Mouse (Mus musculus) central nervous system, embryonic 14 days (tissue): ENCODE results near the gene Gm29427. TPM values are rescaled to one million over a fixed set of nuclear protein-coding genes. Genes with fewer than 3 reads are reported as not detected.

Source experiments
- polyA plus RNA-seq: library from polyadenylated mRNA; depleted of rRNA; stranded (reverse); fragments of >200 nt; gene quantifications from 2 replicates; pipeline ENCODE4 v1.2.3, GENCODE M21; 2012; rRNA removed

Gm29427 gene
- polyA plus RNA-seq = 0.05 and 0.06 TPM in 2 replicates

GRCm38 (mm10) chr1:130715561-130716217, at the start of gene Gm29427:
Gene Gm29427 (minus strand): TSS chr1:130715799.

DNA sequence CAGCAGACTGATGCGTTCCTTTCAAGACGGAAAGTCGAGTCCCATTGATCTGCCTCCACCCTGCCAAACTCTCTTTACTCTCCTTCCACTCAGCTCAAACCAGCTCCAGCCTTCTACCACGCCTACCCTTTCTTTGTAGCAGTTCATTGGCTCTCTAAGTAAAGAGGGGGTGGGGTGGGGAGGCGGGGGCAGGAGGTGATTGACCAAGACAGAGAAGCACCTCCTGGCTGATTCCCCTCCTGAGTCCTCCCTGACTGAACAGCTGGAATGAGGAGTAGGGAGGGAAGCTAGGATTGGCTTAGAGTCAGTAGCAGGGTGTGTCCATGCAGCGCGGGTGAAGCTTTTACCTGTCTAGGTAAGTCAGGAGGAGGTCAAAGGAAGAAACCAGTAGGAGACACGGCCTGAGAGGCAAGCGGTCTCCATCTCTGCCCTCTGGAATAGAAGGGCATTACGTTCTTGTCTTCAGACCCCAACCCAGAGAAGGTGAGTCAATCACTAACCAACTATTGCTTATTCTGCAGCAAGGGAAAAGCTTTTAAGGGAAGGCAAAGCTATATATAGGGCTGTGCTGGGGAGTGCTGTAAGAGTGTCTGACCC, 16.2 kb upstream of the Gm29427 start, which contains the start of gene AA986860:
AA986860 (plus strand) TSS at position 236 of the 597 bp plus-strand sequence.

DNA sequence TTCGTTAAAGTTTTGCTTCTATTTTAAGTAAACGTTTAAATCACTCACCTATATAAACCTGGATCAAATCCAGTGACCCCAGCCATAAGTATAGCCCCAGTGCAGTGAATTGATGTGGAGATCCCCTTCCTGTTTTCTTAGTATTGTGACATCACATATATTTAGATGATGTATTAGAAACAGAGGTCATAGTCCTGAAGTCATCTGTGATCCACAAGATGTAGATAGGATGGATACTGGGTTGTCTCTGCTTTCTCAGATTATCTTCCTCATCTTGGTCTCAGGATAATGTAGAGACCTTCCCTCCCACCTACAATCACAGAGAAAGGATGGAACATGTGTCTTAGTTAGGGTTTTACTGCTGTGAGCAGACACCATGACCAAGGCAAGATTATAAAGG, 13.6 kb upstream of the Gm29427 start, which contains the start of gene Pfkfb2:
Pfkfb2 (minus strand) TSS at position 101 of the 400 bp plus-strand sequence.

DNA sequence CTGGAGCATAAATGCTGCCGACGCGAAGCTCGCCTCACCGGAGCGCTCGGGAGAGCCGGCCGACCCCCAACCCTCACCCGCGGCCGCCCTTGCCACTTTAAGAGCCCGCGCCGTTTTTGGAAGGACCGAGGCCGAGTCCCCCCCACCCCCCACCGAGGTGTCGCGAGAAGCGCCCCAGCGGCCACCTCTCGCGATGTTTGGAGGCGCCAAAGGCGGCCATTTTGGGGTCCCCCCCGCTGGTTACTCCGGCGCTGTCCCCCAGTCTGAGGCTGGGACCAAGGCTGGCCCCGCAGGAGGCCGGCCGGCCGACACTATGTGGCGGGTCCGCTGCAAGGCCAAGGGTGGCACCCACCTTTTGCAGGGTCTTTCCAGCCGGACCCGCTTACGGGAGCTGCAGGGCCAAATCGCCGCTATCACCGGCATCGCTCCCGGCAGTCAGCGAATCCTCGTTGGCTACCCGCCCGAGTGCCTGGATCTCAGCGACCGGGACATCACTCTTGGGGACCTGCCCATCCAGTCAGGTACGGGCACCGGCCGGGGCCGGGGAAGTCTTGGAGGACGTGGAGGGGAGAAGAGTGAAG, 1.8 kb upstream of the Gm29427 start, which contains the start of gene Yod1:
Yod1 (plus strand) TSS at position 37 of the 581 bp plus-strand sequence.

GRCm38 (mm10) chr1:130661454-130661853, 54.1 kb downstream of the Gm29427 start, which contains the start of gene C4bp:
Gene C4bp (minus strand): TSS chr1:130661632.

DNA sequence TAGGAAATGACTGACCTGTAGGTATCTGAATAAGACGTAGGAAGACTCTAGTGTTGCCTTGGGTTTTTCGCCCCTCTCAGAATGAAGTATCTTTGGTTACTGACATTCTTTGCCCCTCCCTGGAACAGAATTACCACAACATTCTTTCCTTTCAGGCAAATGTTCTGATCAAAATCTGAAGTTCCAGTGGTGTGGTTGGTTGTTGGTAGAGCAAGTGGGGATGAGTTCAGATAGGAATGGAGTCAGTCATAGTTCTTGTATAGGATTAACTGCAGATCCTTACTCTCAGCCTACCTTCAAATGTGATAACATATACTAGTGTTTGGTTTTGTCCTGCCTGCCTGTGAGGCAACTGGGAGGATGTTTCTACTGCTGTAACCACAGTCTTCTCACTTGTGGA, 86.1 kb downstream of the Gm29427 start, which contains the start of gene Zp3r:
Zp3r (minus strand) TSS at position 101 of the 400 bp plus-strand sequence.

Other genes with a start within 250 kb of the Gm29427 start
- gene Zp3r, start 86.2 kb downstream of the Gm29427 start, polyA plus RNA-seq = not detected in 2 replicates
- gene C4bp, start 54.2 kb downstream of the Gm29427 start, polyA plus RNA-seq = 0.06 TPM in 1 of 2 replicates, not detected in the other
- 3.5 and 4.0 TPM in 2 replicates for gene Yod1, start 1.5 kb upstream of the Gm29427 start, polyA plus RNA-seq
- 33.3 and 34.2 TPM in 2 replicates for gene Pfkfb2, start 13.5 kb upstream of the Gm29427 start, polyA plus RNA-seq
- 0.42 and 0.54 TPM in 2 replicates for gene AA986860, start 16.2 kb upstream of the Gm29427 start, polyA plus RNA-seq
- gene Fcamr, start 85.1 kb upstream of the Gm29427 start, polyA plus RNA-seq = not detected in 2 replicates
- gene Pigr, start 110.9 kb upstream of the Gm29427 start, polyA plus RNA-seq = 0.02 TPM in 1 of 2 replicates, not detected in the other
- 0.12 and 0.21 TPM in 2 replicates for gene Fcmr, start 149.9 kb upstream of the Gm29427 start, polyA plus RNA-seq
- gene Il24, start 171.7 kb upstream of the Gm29427 start, polyA plus RNA-seq = not detected in 2 replicates
- not detected in 2 replicates for gene Il20, start 195.7 kb upstream of the Gm29427 start, polyA plus RNA-seq
- 0.10 and 0.11 TPM in 2 replicates for gene Il19, start 224.3 kb upstream of the Gm29427 start, polyA plus RNA-seq